Mouse (Mus musculus) bone marrow, adult 2 months (tissue): Measurements from ENCODE around the gene Gm266.

Experiments used
- CTCF ChIP-seq: fragments of 200-500 bp; IDR thresholded peaks from 2 replicates; pipeline ENCODE4 v1.5.1; 2011; ENCODE audit warnings: low read length, control low read depth; ENCODE audit not compliant: control insufficient read depth, insufficient read depth
- POLR2A ChIP-seq: fragments of 200-500 bp; IDR thresholded peaks from 2 replicates; pipeline ENCODE4 v1.6.1; 2011; ENCODE audit warnings: low read depth, mild to moderate bottlenecking, control low read depth, low read length, borderline replicate concordance; ENCODE audit not compliant: control insufficient read depth

DNA sequence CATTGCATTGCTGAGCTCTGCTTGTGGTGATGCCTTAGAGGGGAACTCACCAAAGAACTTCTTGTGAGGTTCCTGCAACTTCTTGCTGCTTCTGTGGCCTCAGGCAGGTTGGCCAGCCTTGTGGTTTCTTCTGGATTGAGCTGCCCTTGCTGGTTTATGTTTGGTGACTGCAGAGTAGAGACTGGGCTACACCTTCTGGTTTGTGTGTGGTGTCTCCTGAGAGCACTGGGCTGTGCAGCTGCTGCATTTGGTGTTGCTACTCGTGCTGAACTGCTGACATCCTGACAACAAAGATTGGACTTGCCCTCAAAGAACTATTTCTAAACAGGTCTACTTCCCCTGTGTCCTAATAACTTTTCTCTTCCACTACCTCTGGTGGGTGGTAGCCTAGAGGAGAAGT, 38.8 kb upstream of the Gm266 start:
- TF ChIP-seq CTCF (no peak), POLR2A (no peak)
